Mouse (Mus musculus) embryonic fibroblast, embryonic 13.5 days (primary cell): Measurements from ENCODE around the gene Rcc2. TPM values are rescaled to one million over a fixed set of nuclear protein-coding genes. Genes with fewer than 3 reads are reported as not detected.

ENCODE experiments used
- H3K27ac ChIP-seq: 2 replicates; pipeline ENCODE4 v1.5.1; 2012; ENCODE audit warnings: low read length, control low read depth, inconsistent platforms; ENCODE audit not compliant: insufficient read depth
- H3K4me1 ChIP-seq: 2 replicates; pipeline ENCODE4 v1.6.1; 2011; ENCODE audit warnings: low read length; ENCODE audit not compliant: control insufficient read depth, insufficient read depth
- H3K4me3 ChIP-seq: 2 replicates; pipeline ENCODE4 v1.5.1; 2011; ENCODE audit warnings: mild to moderate bottlenecking, control low read depth, low read length; ENCODE audit not compliant: insufficient read depth
- CTCF ChIP-seq: IDR thresholded peaks from 2 replicates; pipeline ENCODE4 v1.5.1; 2011; ENCODE audit warnings: mild to moderate bottlenecking, control low read depth, low read length, moderate library complexity, borderline replicate concordance; ENCODE audit not compliant: insufficient read depth
- POLR2A ChIP-seq: IDR thresholded peaks from 2 replicates; pipeline ENCODE4 v1.6.1; 2011; ENCODE audit warnings: low read depth, mild to moderate bottlenecking, control low read depth, low read length, moderate library complexity
- polyA plus RNA-seq: library from polyadenylated mRNA; stranded (reverse); fragments of >200 nt; gene quantifications from 2 replicates; pipeline ENCODE4 v1.2.4, GENCODE M21; 2011; ENCODE audit warnings: low read depth; ENCODE audit not compliant: missing spikeins, insufficient read length

The Rcc2 gene
- polyA plus RNA-seq, 1 experiment = 125 TPM

- H3K4me1 ChIP-seq = peaks cover 5% of the 10 kb centered on the region; the same call in 1 of the 2 replicates
- no peak overlapping the region for H3K27ac ChIP-seq
- no peak overlapping the region for H3K4me3 ChIP-seq
Measured at GRCm38 (mm10) chr4:140684141-140684871, 16.0 kb upstream of the Rcc2 start.

GRCm38 (mm10) chr4:140684881-140685303, 15.4 kb upstream of the Rcc2 start:
- TF ChIP-seq CTCF (no peak), POLR2A (no peak)
- Histone ChIP-seq H3K27ac (no peak overlapping the region), H3K4me3 (no peak overlapping the region), H3K4me1 (peaks cover 7% of the 10 kb centered on the region; the same call in 1 of the 2 replicates)

More at GRCm38 (mm10) chr4:140684141-140684871, 16.0 kb upstream of the Rcc2 start:
- TF ChIP-seq POLR2A (no peak), CTCF (no peak)

GRCm38 (mm10) chr4:140688044-140688825, 12.1 kb upstream of the Rcc2 start:
- peak overlapping the region; percentile 97 for H3K27ac ChIP-seq
- TF ChIP-seq POLR2A = no peak; the same call in 1 of the 2 replicates
- no peak for TF ChIP-seq CTCF

GRCm38 (mm10) chr4:140688826-140689425, 11.4 kb upstream of the Rcc2 start:
- no peak overlapping the region for H3K4me3 ChIP-seq
- peak overlapping the region; percentile 97 for H3K27ac ChIP-seq
- peak; percentile 42; the same call in 1 of the 2 replicates for TF ChIP-seq POLR2A
- no peak for TF ChIP-seq CTCF
- peaks cover 7% of the 10 kb centered on the region; the same call in 1 of the 2 replicates for H3K4me1 ChIP-seq

More at GRCm38 (mm10) chr4:140688044-140688825, 12.1 kb upstream of the Rcc2 start:
- H3K4me1 ChIP-seq = peaks cover 7% of the 10 kb centered on the region; the same call in 1 of the 2 replicates
- H3K4me3 ChIP-seq = no peak overlapping the region

GRCm38 (mm10) chr4:140689873-140690655, 10.3 kb upstream of the Rcc2 start:
- Histone ChIP-seq H3K27ac (peak overlapping the region; percentile 87), H3K4me1 (peaks cover 4% of the 10 kb centered on the region; the same call in 1 of the 2 replicates), H3K4me3 (no peak overlapping the region)
- TF ChIP-seq POLR2A = no peak
- no peak for TF ChIP-seq CTCF

- Histone ChIP-seq H3K27ac (no peak overlapping the region), H3K4me1 (peaks cover 8% of the 10 kb centered on the region; the same call in 1 of the 2 replicates), H3K4me3 (no peak overlapping the region)
- TF ChIP-seq POLR2A (no peak), CTCF (no peak)
Measured at GRCm38 (mm10) chr4:140691481-140691880, 8.9 kb upstream of the Rcc2 start.

GRCm38 (mm10) chr4:140693513-140693912, 6.8 kb upstream of the Rcc2 start:
- Histone ChIP-seq H3K4me3 (no peak overlapping the region), H3K4me1 (peaks cover 8% of the 10 kb centered on the region; the same call in 1 of the 2 replicates), H3K27ac (no peak overlapping the region)
- TF ChIP-seq CTCF (no peak), POLR2A (no peak)

- Histone ChIP-seq H3K4me3 (no peak overlapping the region), H3K27ac (no peak overlapping the region), H3K4me1 (peaks cover 6% of the 10 kb centered on the region)
- TF ChIP-seq CTCF (no peak), POLR2A (no peak)
Measured at GRCm38 (mm10) chr4:140694551-140695060, 5.7 kb upstream of the Rcc2 start.
